Mouse (Mus musculus) erythroblast, adult 5-6 weeks (primary cell): ENCODE data around the gene Eml4. TPM values are rescaled to one million over a fixed set of nuclear protein-coding genes. Genes with fewer than 3 reads are reported as not detected.

Experiments
- ATAC-seq: replicated peaks from 2 replicates; pipeline ENCODE4 v1.8.0; 2016; ENCODE audit warnings: moderate number of reproducible peaks, mild to moderate bottlenecking, moderate TSS enrichment, inconsistent platforms; ENCODE audit not compliant: poor library complexity, low FRiP score, severe bottlenecking
- total RNA-seq, 2 experiments: library from RNA; stranded (forward) in 1 of 2; stranded (reverse) in 1 of 2; fragments of 150-400 nt in 1 of 2; fragments of 200-764, 138-1000 nt in 1 of 2; gene quantifications; 2 replicates each; pipeline versions ENCODE4 v1.2.3 to v1.2.4; 2015 to 2017; ENCODE audit warnings: low replicate concordance in 2 of 2

The Eml4 gene
- total RNA-seq (2015; ENCODE audit: low replicate concordance) (8.6 and 10.4 TPM in 2 replicates), total RNA-seq (2017; ENCODE audit: low replicate concordance) (7.5 and 8.1 TPM in 2 replicates)

GRCm38 (mm10) chr17:83350379-83351091, at the start of gene Eml4:
TSS of gene Eml4 (plus strand) at chr17:83350931.
- ATAC-seq = peak; percentile 97

- ATAC-seq = no peak
Measured at GRCm38 (mm10) chr17:83301433-83301832, 49.3 kb upstream of the Eml4 start.

- no peak for ATAC-seq
Measured at GRCm38 (mm10) chr17:83304089-83304822, 46.5 kb upstream of the Eml4 start.

GRCm38 (mm10) chr17:83306964-83307640, 43.6 kb upstream of the Eml4 start:
- no peak for ATAC-seq

GRCm38 (mm10) chr17:83307641-83308296, 43.0 kb upstream of the Eml4 start:
- ATAC-seq = no peak

GRCm38 (mm10) chr17:83308451-83308850, 42.3 kb upstream of the Eml4 start:
- no peak for ATAC-seq

- no peak for ATAC-seq
Measured at GRCm38 (mm10) chr17:83309243-83309642, 41.5 kb upstream of the Eml4 start.

DNA sequence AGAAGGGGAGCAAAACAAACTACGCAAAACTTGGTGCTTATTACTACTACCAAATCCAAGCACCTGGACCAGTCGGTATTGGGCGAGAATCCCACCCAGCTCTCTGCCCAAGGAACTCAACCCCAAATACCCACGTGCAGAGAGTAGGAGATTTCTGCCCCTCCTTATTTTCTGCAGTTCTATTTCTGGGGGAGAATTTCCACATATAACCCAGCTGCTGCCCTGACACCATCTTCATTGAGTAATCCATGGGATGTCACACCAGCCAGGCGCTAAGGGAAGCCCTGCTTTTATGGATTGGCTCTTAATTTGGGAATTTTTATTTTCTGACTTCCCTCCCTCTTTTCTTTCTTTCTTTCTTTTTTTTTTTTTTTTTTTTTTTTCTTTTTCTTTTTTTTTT, 38.9 kb upstream of the Eml4 start:
- ATAC-seq = no peak

GRCm38 (mm10) chr17:83312244-83312918, 38.4 kb upstream of the Eml4 start:
- no peak for ATAC-seq

- no peak for ATAC-seq
Measured at GRCm38 (mm10) chr17:83313046-83313689, 37.6 kb upstream of the Eml4 start.

- no peak for ATAC-seq
Measured at GRCm38 (mm10) chr17:83315476-83315875, 35.3 kb upstream of the Eml4 start.

DNA sequence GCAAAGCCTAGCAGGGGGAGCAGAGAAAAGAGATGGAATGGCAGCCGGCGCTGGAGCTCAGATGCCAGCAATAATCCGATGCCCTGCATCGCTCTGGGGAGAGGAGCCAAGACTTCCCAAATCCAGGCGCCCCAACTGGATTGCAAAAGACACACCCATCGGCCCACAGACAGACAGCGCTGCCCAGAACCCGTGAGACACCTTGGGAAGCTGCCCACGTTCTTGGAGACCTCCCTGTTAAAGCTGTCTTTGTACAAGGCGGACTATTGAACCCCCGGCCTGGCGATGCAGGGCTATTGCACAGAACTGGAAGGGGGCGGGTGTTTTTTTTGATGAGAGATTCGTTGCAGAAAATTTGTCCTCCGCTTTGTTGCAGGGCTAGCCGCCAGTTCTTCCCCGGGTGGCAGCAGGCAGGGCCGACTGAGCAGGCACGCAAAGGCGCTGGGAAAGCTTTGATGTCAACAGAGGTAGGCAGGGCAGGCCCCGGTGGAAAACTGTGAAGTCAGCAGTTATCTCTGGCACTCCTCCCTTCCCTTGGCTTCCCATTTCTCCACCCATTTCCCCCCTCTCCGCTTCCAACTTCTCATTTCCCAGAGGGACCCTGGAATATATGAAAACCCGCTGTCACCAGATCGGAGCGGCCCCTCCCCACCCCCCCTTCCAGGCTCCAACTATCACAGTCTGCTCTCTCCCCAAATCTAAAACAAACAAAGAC, 28.0 kb upstream of the Eml4 start:
- ATAC-seq = no peak

DNA sequence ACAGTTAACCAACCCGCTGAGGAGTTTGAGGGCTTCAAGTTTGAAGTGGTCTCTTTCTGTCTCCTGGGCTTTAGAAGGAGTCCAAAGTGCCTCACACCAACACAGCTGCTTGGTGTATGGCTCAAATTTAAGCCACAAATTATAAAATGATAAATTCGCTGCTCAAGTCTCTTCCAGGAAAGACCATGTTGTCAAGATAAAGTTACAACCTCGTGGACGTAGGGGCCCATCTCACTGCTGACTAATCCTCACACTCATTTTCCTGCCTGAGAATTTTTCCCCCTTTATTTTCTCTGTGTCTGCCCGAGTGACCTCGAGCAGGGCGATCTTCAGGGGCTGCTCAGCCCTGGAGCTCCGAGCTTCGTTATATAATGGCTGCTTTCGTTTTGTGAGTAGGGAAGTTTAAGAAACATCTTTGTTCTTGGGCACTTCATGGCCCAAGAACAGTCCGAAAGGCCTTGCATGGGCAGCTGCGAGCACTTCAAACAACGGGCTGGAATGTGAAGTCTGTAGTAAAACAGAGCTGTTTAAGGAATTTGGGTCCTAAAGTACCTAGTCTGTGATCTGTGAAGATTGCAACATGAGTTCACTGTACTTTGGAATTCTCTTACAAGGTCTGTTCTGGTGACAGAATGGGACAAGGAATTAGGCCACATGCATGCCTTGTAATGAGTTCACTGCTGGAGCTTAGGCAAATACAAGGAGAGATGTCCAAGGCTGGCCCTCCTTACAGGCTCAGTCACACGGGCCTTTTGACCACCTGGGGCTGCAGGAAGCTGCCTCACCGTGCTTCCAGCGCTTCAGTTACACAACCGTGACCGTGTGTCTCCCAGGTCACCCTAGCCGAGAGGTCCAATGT, 27.1 kb upstream of the Eml4 start:
- no peak for ATAC-seq

DNA sequence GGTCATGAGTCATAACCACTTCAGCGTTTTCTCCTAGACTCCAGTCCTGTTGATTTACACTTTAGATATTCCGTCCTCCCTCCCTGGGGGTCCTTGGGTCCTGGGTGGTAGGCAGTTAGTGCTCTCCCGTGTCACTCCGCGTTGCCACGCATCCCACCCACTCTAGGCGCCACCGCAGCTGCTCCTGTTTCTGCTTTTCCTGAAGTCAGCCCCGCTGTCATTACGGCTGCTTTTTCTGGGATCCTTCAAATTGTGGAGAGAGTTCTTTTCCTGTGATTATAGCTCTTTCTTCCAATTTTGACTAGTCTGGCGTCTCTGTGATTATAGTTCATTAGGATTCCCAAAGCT, 26.5 kb upstream of the Eml4 start:
- no peak for ATAC-seq

DNA sequence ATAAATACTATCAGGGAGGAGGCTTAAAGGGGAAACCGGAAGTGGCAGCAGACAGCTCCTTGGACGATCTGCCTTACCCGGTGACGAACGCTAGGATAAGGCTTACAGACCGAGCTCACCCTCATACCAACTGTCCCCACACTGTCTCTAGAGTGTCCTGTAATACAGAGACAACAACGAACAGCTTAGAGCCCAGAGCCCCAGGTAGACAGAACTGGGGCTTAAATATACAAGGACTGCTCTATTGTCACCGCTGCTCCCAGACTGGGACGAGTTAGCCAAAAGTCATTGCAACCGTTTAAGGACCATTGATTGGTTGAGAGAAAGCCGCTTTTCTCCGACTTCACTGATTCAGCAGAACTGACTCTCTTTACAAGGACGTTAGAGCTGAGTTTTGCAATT, 15.5 kb upstream of the Eml4 start:
- ATAC-seq = no peak

DNA sequence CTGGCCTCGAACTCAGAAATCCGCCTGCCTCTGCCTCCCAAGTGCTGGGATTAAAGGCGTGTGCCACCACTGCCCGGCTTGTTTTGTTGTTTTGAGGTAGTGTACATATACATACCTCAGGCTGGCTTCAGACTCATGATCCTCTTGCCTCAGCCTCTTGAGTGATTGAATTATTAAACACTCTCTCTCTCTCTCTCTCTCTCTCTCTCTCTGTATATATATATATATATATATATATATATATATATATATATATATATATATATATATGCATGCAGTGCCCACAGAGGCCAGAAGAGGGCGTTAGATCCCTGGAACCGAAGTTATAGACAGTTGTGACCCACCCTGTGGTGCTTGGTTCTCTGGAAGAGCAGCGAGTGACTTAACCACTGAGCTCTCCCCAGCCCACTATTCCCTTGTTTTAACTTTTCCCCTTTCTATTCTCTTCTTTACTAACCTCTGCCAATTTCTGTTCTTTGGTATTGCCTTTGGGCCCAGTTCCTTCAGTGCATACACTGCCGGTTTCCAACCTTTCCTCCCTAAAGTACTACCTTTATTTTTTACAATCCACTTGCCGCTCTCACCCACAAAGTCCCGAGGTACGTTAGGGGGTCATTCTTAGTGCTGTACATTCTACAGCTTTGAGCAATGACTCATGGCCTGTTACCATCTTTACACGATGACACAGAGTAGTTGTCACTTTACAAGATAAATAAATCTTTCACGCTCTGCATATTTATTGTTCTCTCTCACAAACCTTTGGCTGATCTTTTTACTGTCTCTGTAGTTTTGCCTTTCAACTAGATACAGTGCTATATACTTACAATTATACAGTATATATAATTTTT, 13.5 kb upstream of the Eml4 start:
- ATAC-seq = no peak
